Mouse (Mus musculus) cortical plate, adult 2 months (tissue): ENCODE measurements around the gene Plekhg5. TPM values are rescaled to one million over a fixed set of nuclear protein-coding genes. Genes with fewer than 3 reads are reported as not detected.
A peak's percentile ranks its signal among the peaks of the same experiment; 100 is the strongest.

Experiments
- H3K27ac ChIP-seq: fragments of 200-500 bp; 2 replicates; pipeline ENCODE4 v1.5.1; 2012; ENCODE audit warnings: low read length, control low read depth, inconsistent platforms; ENCODE audit not compliant: insufficient read depth
- H3K4me1 ChIP-seq: fragments of 200-500 bp; 2 replicates; pipeline ENCODE4 v1.6.1; 2011; ENCODE audit warnings: low read length; ENCODE audit not compliant: control insufficient read depth, insufficient read depth
- H3K4me3 ChIP-seq: fragments of 200-500 bp; 2 replicates; pipeline ENCODE4 v1.5.1; 2011; ENCODE audit warnings: mild to moderate bottlenecking, low read length, control low read depth; ENCODE audit not compliant: insufficient read depth
- CTCF ChIP-seq: fragments of 200-500 bp; IDR thresholded peaks from 2 replicates; pipeline ENCODE4 v1.5.1; 2011; ENCODE audit warnings: mild to moderate bottlenecking, control low read depth, low read length; ENCODE audit not compliant: insufficient read depth; ENCODE audit errors: extremely low read depth
- POLR2A ChIP-seq: fragments of 200-500 bp; IDR thresholded peaks from 2 replicates; pipeline ENCODE4 v1.6.1; 2011; ENCODE audit warnings: mild to moderate bottlenecking, low read length, control low read depth; ENCODE audit not compliant: insufficient read depth; ENCODE audit errors: extremely low read depth
- polyA plus RNA-seq: library from polyadenylated mRNA; depleted of rRNA; stranded (reverse); fragments of >200 nt; gene quantifications from 2 replicates; pipeline ENCODE4 v1.2.3, GENCODE M21; 2012

Plekhg5 gene
- polyA plus RNA-seq, 1 experiment, result 59.9 TPM

DNA sequence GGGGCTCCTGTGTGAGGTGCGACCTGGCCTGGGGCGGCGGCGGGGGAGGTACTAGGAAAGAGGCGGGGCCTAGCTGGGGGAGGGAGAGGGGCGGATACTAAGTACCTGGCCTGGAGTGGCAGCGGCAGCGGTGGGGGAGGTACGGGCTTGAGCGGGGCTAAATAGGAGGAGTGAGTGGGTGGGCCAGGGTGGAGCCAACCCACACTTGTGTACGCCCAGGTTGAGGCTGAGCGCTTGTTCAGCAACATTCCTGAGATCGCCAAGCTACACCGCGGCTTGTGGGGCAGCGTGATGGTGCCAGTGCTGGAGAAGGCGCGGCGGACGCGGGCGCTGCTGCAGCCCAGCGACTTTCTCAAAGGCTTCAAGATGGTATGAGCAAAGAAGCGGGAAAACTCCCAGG, 35.2 kb downstream of the Plekhg5 start:
- Histone ChIP-seq H3K4me3 (peak overlapping the region; percentile 1; the same call in 1 of the 2 replicates), H3K27ac (no peak overlapping the region), H3K4me1 (peaks cover 2% of the 10 kb centered on the region; the same call in 1 of the 2 replicates)
- TF ChIP-seq POLR2A (no peak), CTCF (no peak)

DNA sequence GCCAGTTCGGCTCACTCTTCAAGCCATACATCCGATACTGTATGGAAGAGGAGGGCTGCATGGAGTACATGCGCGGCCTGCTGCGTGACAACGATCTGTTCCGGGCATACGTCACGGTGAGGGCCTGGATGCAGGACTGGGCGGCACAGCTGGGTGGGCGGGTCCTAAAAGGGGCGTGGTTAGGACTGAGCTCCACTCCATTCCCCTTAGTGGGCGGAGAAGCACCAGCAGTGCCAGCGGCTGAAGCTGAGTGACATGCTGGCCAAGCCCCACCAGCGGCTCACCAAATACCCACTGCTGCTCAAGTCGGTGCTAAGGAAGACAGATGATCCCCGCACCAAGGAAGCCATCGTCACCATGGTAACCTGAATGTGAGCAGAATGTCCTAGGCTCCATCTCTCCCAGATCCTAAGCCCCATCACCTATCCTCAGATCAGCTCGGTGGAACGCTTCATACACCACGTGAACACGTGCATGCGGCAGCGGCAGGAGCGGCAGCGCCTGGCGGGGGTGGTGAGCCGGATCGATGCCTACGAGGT, 35.7 kb downstream of the Plekhg5 start:
- Histone ChIP-seq H3K4me3 (peak overlapping the region; percentile 1; the same call in 1 of the 2 replicates), H3K27ac (no peak overlapping the region), H3K4me1 (peaks cover 2% of the 10 kb centered on the region; the same call in 1 of the 2 replicates)
- TF ChIP-seq POLR2A (peak; percentile 23; the same call in 1 of the 2 replicates), CTCF (no peak)

DNA sequence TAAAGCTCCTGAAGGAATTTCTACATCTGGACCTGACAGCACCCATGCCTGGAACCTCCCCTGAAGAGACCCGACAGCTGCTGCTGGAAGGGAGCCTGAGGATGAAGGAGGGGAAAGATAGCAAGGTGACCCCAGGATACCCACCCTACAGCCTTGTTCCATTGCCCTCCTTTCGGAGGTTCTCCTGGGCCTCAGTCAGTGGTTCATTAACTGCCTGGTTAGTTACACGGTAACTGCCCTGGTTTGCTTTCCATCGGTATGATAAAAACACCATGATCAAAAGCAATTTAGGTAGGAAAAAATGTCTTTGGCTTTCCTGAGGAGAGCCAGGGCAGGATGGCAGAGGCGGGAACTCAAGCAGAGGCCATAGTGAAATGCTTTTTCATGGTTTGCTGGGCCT, 36.4 kb downstream of the Plekhg5 start:
- H3K4me1 ChIP-seq, result peaks cover 2% of the 10 kb centered on the region; the same call in 1 of the 2 replicates
- H3K4me3 ChIP-seq, result no peak overlapping the region
- no peak overlapping the region for H3K27ac ChIP-seq
- no peak for TF ChIP-seq CTCF
- no peak for TF ChIP-seq POLR2A

DNA sequence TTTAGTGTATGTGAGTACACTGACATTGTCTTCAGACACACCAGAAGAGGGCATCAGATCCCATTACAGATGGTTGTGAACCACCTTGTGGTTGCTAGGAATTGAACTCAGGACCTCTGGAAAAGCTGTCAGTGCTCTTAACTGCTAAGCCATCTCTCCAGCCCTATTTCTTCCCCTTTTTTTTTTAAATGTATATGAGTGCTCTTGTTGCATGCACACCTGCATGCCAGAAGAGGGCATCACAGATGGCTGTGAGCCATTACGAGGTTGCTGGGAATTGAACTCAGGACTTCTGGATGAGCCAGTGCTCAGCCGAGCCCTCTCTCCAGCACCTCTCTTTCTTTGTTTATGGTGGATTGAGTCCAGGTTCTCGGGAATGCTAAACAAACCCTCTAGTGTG, 37.2 kb downstream of the Plekhg5 start:
- H3K4me1 ChIP-seq, result peaks cover 2% of the 10 kb centered on the region; the same call in 1 of the 2 replicates
- H3K27ac ChIP-seq, result no peak overlapping the region
- H3K4me3 ChIP-seq, result no peak overlapping the region
- TF ChIP-seq CTCF, result no peak
- TF ChIP-seq POLR2A, result no peak

DNA sequence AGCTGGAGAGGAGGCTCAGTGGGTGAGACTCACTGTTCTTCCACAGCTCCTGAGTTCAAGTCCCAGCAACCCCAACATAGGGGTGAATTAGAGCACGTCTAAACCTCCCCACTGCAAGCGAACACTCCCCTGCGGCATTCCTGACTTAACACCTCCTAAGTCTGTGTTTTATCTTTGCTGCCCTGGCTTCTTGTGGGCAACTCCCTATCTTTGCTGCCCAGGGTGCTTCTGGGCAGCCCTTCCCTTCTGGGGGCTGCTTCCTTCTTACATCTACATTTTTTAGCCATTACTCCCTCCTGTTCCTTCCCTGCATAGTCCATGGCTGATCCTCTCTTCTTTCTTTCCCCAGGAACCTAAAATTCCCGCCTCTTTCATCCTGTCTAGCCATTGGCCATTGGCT, 38.4 kb downstream of the Plekhg5 start:
- H3K4me3 ChIP-seq, result no peak overlapping the region
- TF ChIP-seq CTCF (no peak), POLR2A (no peak)
- no peak overlapping the region for H3K27ac ChIP-seq
- peaks cover 2% of the 10 kb centered on the region; the same call in 1 of the 2 replicates for H3K4me1 ChIP-seq

DNA sequence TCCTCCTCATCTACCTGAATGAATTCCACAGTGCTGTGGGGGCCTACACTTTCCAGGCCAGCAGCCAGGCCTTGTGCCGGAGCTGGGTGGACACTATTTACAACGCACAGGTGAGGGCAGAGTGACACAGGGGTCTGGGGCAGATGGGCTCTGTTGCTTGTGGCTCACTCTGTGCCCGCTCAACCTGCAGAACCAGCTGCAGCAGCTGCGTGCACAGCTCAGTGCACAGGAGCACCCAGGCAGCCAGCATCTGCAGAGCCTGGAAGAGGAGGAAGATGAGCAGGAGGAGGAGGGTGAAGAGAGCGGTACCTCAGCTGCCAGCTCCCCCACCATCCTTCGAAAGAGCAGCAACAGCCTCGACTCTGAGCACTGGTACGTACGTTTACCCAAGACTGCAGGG, 40.0 kb downstream of the Plekhg5 start:
- H3K4me3 ChIP-seq, result no peak overlapping the region
- peaks cover 2% of the 10 kb centered on the region; the same call in 1 of the 2 replicates for H3K4me1 ChIP-seq
- no peak overlapping the region for H3K27ac ChIP-seq
- no peak for TF ChIP-seq POLR2A
- no peak for TF ChIP-seq CTCF

DNA sequence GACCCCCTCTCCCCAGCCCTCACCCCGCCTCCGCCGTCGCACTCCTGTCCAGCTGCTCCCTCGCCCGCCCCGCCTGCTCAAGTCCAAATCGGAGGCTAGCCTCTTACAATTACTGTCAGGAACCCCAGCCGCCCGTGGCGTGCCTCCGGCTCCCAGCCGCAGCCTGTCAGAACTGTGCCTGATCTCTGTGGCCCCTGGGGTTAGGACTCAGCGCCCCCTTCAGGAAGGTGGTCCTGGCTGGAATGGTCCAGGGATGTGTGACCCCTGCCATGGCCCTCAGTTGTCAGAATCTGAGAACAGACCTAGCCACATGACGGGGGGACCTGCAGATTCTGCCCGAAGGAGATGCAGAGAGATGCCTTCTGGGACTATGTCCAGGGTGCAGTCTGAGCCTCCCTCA, 41.8 kb downstream of the Plekhg5 start:
- Histone ChIP-seq H3K4me1 (no peaks in the 10 kb centered on the region), H3K4me3 (no peak overlapping the region), H3K27ac (no peak overlapping the region)
- TF ChIP-seq CTCF, result no peak
- no peak for TF ChIP-seq POLR2A

DNA sequence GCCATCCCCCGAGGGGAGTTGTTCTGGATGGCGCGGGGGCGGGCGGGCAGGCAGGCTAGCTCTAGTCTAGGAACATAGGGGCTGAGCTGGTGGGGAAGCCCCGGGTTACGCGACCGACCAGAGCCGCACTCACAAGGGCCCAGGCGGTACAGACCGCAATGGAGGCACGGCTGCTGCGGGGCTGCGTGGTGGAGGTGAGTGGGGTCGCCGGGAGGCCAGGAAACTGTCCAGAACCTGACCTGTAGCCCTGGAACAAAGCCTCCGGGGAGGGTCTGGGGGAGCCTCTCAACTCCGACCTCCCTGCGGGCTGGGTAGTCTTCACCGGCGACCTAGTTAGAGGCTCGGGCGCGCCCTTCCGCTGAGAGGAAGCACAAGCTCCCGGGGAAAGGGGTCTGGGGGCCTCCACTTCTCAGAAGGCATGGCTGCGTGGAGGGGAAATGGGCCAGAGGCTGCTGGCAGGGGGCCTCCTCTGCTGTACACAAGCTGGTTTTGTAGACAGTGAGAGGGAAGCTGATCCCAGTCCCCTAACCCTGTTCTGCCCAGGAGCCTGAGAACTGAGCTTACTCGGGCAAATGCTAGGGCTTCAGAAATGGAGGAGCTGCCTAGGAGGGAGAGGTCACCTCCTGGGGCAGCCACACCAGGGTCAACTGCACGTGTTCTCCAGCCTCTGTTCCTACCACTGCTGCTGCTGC, 43.8 kb downstream of the Plekhg5 start, which contains the start of gene Tnfrsf25:
Tnfrsf25 (plus strand) TSS at position 14 of the 692 bp plus-strand sequence.
- no peak within 1 kb of the TSS for H3K27ac ChIP-seq
- H3K4me1 ChIP-seq, result no peaks in the 10 kb centered on the region
- TF ChIP-seq CTCF (no peak), POLR2A (no peak)

DNA sequence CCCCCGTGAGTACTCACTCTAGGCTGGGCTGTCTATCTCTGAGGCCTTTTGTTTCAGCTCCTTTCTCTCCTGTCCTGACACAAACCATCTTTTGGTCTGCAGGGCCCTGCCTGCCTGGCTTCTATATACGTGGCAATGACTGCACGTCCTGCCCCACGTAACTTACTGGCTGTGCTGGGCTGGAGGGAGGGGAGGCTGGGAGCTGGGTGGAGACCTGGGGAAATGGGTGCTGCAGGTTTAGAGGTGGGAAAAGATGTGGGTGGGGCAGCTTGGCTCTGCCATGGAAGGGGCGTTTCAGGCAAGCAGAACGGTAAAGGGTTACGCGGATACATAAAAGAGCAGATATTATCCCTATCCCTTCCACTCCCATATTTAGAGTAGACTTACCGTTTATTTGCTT, 45.2 kb downstream of the Plekhg5 start:
- no peaks in the 10 kb centered on the region for H3K4me1 ChIP-seq
- H3K27ac ChIP-seq, result no peak overlapping the region
- no peak for TF ChIP-seq POLR2A
- TF ChIP-seq CTCF, result no peak
- no peak overlapping the region for H3K4me3 ChIP-seq

More for the DNA sequence above, 43.8 kb downstream of the Plekhg5 start, which contains the start of gene Tnfrsf25:
- no peak within 1 kb of the TSS for H3K4me3 ChIP-seq
